Mouse (Mus musculus) heart, adult 2 months (tissue): ENCODE measurements around the gene Irx4. TPM values are rescaled to one million over a fixed set of nuclear protein-coding genes. Genes with fewer than 3 reads are reported as not detected.

Experiments used
- DNase-seq, 2 experiments: peaks; one replicate each; pipeline ENCODE4 v3.0.0; 2021
- H3K27ac ChIP-seq: fragments of 200-600 bp; 2 replicates; pipeline ENCODE4 v1.8.1; 2022
- H3K27me3 ChIP-seq: fragments of 200-500 bp; 2 replicates; pipeline ENCODE4 v1.6.1; 2012; ENCODE audit warnings: mild to moderate bottlenecking, low read length, inconsistent platforms, mixed read lengths; ENCODE audit not compliant: control insufficient read depth, insufficient read depth
- H3K36me3 ChIP-seq: fragments of 200-500 bp; 2 replicates; pipeline ENCODE4 v1.6.1; 2012; ENCODE audit warnings: low read length, inconsistent platforms; ENCODE audit not compliant: control insufficient read depth, insufficient read depth
- H3K4me1 ChIP-seq: fragments of 200-500 bp; 2 replicates; pipeline ENCODE4 v1.6.1; 2011; ENCODE audit warnings: low read length; ENCODE audit not compliant: control insufficient read depth, insufficient read depth
- H3K4me3 ChIP-seq: fragments of 200-600 bp; 2 replicates; pipeline ENCODE4 v1.8.1; 2022
- H3K79me2 ChIP-seq: fragments of 200-500 bp; replicated peaks from 2 replicates; pipeline ENCODE4 v1.6.1; 2012; ENCODE audit warnings: mild to moderate bottlenecking, inconsistent platforms, low read length, moderate library complexity, mixed read lengths; ENCODE audit not compliant: control insufficient read depth, insufficient read depth
- H3K9ac ChIP-seq: fragments of 200-500 bp; 2 replicates; pipeline ENCODE4 v1.6.1; 2012; ENCODE audit warnings: low read depth, mild to moderate bottlenecking, control low read depth, inconsistent platforms, low read length, mixed read lengths
- CTCF ChIP-seq: fragments of 200-600 bp; IDR thresholded peaks from 2 replicates; pipeline ENCODE4 v1.8.1; 2022; ENCODE audit warnings: antibody characterized with exemption, mild to moderate bottlenecking, moderate library complexity
- EP300 ChIP-seq: fragments of 200-500 bp; IDR thresholded peaks from 2 replicates; pipeline ENCODE4 v1.6.1; 2011; ENCODE audit warnings: low read depth, low read length, control low read depth; ENCODE audit not compliant: insufficient read depth
- POLR2A ChIP-seq: fragments of 200-500 bp; IDR thresholded peaks from 2 replicates; pipeline ENCODE4 v1.6.1; 2011; ENCODE audit warnings: mild to moderate bottlenecking, low read depth, low read length, control low read depth; ENCODE audit not compliant: insufficient read depth
- WGBS: fragments of 180-500 bp; shearing (Covaris S2); methylation state at CpG from one replicate; pipeline ENCODE4 v1.1.7; 2018; 5-methylcytosine and 5-hydroxymethylcytosine counted together
- intact Hi-C: fragments of 180-260 bp; cut with DNase I; formaldehyde crosslinking; loops from one replicate; pipeline ENCODE4 v1.15.1; 2025
- polyA plus RNA-seq: library from polyadenylated mRNA; depleted of rRNA; stranded (reverse); fragments of >200 nt; gene quantifications from 2 replicates; pipeline ENCODE4 v1.2.3, GENCODE M21; 2012
- total RNA-seq, 2 experiments: library from RNA; stranded (reverse); gene quantifications; 2 replicates each; pipeline ENCODE4 v1.2.3; 2021

Gene Irx4
- total and polyA plus RNA-seq, 3 experiments: 19.8 to 30.9 (median 26.5) TPM

GRCm38 (mm10) chr13:73262336-73263127, 2.3 kb downstream of the Irx4 start:
- Histone ChIP-seq H3K9ac (peak overlapping the region; percentile 66), H3K27me3 (peaks cover 6% of the 10 kb centered on the region), H3K36me3 (no peaks in the 10 kb centered on the region), H3K27ac (peak overlapping the region; percentile 87), H3K4me1 (no peaks in the 10 kb centered on the region), H3K4me3 (peak overlapping the region; percentile 17), H3K79me2 (no peaks in the 10 kb centered on the region)
- TF ChIP-seq POLR2A (no peak), CTCF (no peak), EP300 (no peak)
- intact Hi-C loops: loop anchor here (2.0 to 5.0 kb wide), 2 partner anchors 64 to 90 kb away; no protein-coding TSS in a partner anchor
- 9% methylated on average over 24 of the region's 24 CpGs for WGBS
- DNase-seq: no peak

- H3K36me3 ChIP-seq: no peaks in the 10 kb centered on the region
- intact Hi-C loops: loop anchor here (2.0 to 5.0 kb wide), 2 partner anchors 63 to 91 kb away; no protein-coding TSS in a partner anchor
- peak overlapping the region; percentile 87 for H3K27ac ChIP-seq
- peak overlapping the region; percentile 58 for H3K9ac ChIP-seq
- H3K4me3 ChIP-seq: peak overlapping the region; percentile 17
- peak; percentile 49 to 61 for DNase-seq
- H3K79me2 ChIP-seq: no peaks in the 10 kb centered on the region
- 3% methylated on average over 40 of the region's 40 CpGs for WGBS
- H3K27me3 ChIP-seq: peaks cover 6% of the 10 kb centered on the region
- H3K4me1 ChIP-seq: no peaks in the 10 kb centered on the region
- TF ChIP-seq POLR2A (peak; percentile 56; the same call in 1 of the 2 replicates), CTCF (no peak), EP300 (0 out of 2 replicates have a peak, but pooled peaks have one; percentile 30)
These were observed 3.1 kb downstream of the Irx4 start for GRCm38 (mm10) chr13:73263128-73263971.

DNA sequence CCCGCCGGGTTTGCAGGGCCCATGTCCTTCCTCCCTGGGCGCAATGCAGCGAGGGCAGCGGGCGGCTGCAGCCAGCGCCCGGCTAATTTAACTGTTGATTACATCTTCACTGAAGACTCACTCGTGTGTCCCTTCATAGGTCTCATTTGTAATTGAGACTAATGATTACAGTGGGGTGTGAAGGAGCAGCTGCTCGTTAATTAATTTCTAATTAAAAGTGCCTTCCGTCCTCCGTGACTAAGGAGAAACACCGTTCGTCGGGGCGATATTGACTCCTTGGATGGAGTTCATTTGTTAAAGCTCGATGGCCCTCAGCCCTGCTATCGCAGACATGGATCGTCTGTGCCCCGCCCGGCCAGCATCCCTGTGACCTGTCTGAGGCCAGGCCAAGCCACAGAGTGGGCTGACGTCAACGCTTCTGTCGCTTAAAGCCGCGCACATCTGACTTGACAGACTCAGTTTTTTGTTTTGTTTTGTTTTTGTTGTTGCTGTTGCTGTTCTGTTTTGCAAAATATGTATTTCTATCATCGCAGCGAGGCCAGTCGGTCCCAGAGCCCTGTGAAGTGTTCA, 4.0 kb downstream of the Irx4 start:
- DNase-seq: peak in 1 of 2 experiments; percentile 51
- Histone ChIP-seq H3K4me1 (no peaks in the 10 kb centered on the region), H3K27ac (peak overlapping the region; percentile 87), H3K27me3 (peaks cover 6% of the 10 kb centered on the region), H3K36me3 (no peaks in the 10 kb centered on the region), H3K4me3 (peak overlapping the region; percentile 17), H3K9ac (peak overlapping the region; percentile 64; the same call in 1 of the 2 replicates), H3K79me2 (no peaks in the 10 kb centered on the region)
- TF ChIP-seq EP300 (no peak), POLR2A (no peak), CTCF (no peak)
- intact Hi-C loops: loop anchor here (5.0 kb wide), 1 partner anchor 92 kb away; no protein-coding TSS in a partner anchor
- WGBS: 11% methylated on average over 29 of the region's 29 CpGs

DNA sequence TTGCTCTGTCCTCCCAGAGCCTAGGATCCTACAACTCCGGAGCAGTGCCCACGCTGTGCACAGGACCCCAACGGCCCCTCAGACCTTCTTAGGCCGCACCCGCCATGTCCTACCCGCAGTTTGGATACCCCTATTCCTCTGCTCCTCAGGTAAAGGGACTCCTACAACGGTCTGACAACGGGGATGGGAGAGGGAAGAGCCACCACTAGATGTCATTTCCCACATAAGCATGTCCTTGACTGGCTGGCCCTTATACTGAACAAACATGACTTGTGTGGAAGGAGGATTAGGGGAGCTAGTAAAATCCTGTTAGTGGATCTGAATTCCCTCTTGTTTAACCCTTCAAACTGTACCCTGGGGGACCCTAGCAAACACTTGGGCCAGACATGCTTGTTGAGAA, 4.6 kb downstream of the Irx4 start:
- DNase-seq: no peak
- Histone ChIP-seq H3K4me1 (no peaks in the 10 kb centered on the region), H3K4me3 (peak overlapping the region; percentile 17; the same call in 1 of the 2 replicates), H3K36me3 (no peaks in the 10 kb centered on the region), H3K79me2 (no peaks in the 10 kb centered on the region), H3K9ac (peak overlapping the region; percentile 51), H3K27ac (peak overlapping the region; percentile 87), H3K27me3 (peaks cover 6% of the 10 kb centered on the region)
- intact Hi-C loops: loop anchor here (5.0 kb wide), 1 partner anchor 93 kb away; no protein-coding TSS in a partner anchor
- TF ChIP-seq EP300 (no peak), POLR2A (no peak), CTCF (no peak)
- 35% methylated on average over 8 of the region's 8 CpGs for WGBS

DNA sequence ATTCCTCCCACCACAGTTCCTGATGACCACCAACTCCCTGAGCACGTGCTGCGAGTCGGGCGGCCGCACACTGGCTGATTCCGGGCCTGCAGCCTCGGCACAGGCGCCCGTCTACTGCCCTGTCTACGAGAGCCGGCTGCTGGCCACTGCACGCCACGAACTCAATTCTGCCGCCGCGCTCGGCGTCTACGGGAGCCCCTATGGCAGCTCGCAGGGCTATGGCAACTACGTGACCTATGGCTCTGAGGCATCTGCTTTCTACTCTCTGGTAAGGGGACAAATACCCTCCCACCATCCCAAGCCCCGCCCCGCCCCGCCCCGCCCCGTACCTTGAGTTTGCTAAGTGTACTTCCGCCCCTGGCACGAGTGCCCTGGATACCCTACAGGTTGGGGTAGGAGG, 5.2 kb downstream of the Irx4 start:
- Histone ChIP-seq H3K4me3 (no peak overlapping the region), H3K9ac (no peak overlapping the region), H3K4me1 (no peaks in the 10 kb centered on the region), H3K27me3 (peaks cover 6% of the 10 kb centered on the region), H3K79me2 (no peaks in the 10 kb centered on the region), H3K36me3 (no peaks in the 10 kb centered on the region), H3K27ac (peak overlapping the region; percentile 87)
- intact Hi-C loops: no loop called here
- DNase-seq: no peak
- TF ChIP-seq POLR2A: no peak
- TF ChIP-seq CTCF: no peak
- TF ChIP-seq EP300: no peak
- 5% methylated on average over 28 of the region's 28 CpGs for WGBS
